ENCODE assay signal across 8 mouse cellular contexts in the genomic region with DNA sequence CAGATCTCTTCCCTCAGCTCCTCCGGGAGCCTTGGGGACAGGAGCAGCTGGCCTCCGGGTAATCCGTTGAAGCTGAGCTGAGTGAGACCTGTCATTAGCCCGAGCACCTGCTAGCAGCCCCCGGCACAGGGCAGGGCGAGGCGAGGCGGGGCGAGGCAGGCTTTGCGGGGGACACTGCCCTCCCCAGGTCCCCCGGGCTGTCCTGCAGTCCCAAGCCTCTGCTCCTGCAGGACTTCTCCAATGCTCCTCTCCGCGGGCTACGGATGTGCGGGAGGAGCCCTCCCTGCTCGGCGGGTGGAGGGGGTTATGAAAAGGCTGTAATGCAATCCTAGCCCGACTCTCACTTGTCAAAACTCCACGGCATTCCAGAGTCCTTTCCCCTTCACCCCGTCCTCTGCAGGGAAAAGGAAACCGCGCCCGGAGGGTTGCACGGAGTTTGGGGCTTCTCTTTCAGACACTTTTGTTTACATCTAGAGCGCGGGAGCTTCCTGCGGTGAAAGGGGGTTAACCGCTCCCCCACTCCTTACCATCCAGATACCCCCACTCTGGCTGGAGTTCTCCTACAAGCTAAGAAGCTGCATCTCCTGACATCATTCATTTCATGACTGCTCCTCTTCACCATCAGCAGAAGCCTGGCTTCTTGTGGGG.
DNase-seq lines count a peak whose midpoint lies in the region; ATAC-seq lines count a peak whose summit lies in the region.

No protein-coding gene starts in this region.

- DNase-seq in spleen, adult 18-20 months = peak; percentile 5 to 6
- DNase-seq in spleen, postnatal 36 days (ENCODE audit: low spot score in 2 of 2) = no peak
- peak; percentile 50 to 59 for DNase-seq in heart, postnatal 10 days
- DNase-seq in kidney, postnatal 4 days = peak; percentile 65 to 76
- peak; percentile 29 for DNase-seq in thymus, postnatal 0 days (ENCODE audit: low spot score)
- DNase-seq in left cerebral cortex, postnatal 25 days (ENCODE audit: low spot score in 2 of 2) = no peak

- peak overlapping the region; percentile 66 for H3K27ac ChIP-seq in embryonic facial prominence, embryonic 13.5 days

- H3K4me2 ChIP-seq in embryonic facial prominence, embryonic 13.5 days = peak overlapping the region; percentile 76

- H3K9me3 ChIP-seq in embryonic facial prominence, embryonic 13.5 days = no peaks in the 10 kb centered on the region

- peak overlapping the region; percentile 61 for H3K9ac ChIP-seq in embryonic facial prominence, embryonic 13.5 days

- H3K4me3 ChIP-seq in embryonic facial prominence, embryonic 13.5 days = peak overlapping the region; percentile 47

- WGBS in embryonic facial prominence, embryonic 13.5 days = under 1% methylated on average over 26 of the region's 28 CpGs

- H3K4me1 ChIP-seq in embryonic facial prominence, embryonic 13.5 days = peaks cover 56% of the 10 kb centered on the region

- no peaks in the 10 kb centered on the region for H3K36me3 ChIP-seq in embryonic facial prominence, embryonic 13.5 days

- ATAC-seq in embryonic facial prominence, embryonic 13.5 days (ENCODE audit: insufficient number of reproducible peaks, insufficient read depth, low FRiP score, low TSS enrichment, low read depth) = peak; percentile 39; the same call in 1 of the 2 replicates
- ATAC-seq in megakaryocyte-erythroid progenitor cell, adult 5-6 weeks (replicated peaks; ENCODE audit: low FRiP score, low TSS enrichment, poor library complexity, severe bottlenecking) = peak; percentile 53

- intact Hi-C loops in heart, postnatal 10 days (cut with DNase I) = no loop called here
- intact Hi-C loops in left cerebral cortex, postnatal 25 days (cut with DNase I) = no loop called here

- no peaks in the 10 kb centered on the region for H3K27me3 ChIP-seq in embryonic facial prominence, embryonic 13.5 days

Comparison
In these comparisons a context has a peak if more than half of its experiments do, and no peak if none do; other contexts are left out.
1. DNase-seq: peak in spleen, adult 18-20 months (2 of 2), heart, postnatal 10 days (2 of 2), kidney, postnatal 4 days (2 of 2) and thymus, postnatal 0 days (single experiment); none in spleen, postnatal 36 days (0 of 2) and left cerebral cortex, postnatal 25 days (0 of 2).